Mouse (Mus musculus) brain, embryonic 14.5 days (tissue): ENCODE data around the gene Slc35f4. TPM values are rescaled to one million over a fixed set of nuclear protein-coding genes. Genes with fewer than 3 reads are reported as not detected.

ENCODE experiments used
- DNase-seq: peaks from one replicate; pipeline ENCODE4 v3.0.0-alpha.2; 2011; ENCODE audit warnings: low read depth
- CTCF ChIP-seq: fragments of 200-500 bp; IDR thresholded peaks from 2 replicates; pipeline ENCODE4 v1.5.1; 2012; ENCODE audit warnings: inconsistent platforms, mild to moderate bottlenecking, moderate library complexity, borderline replicate concordance; ENCODE audit not compliant: insufficient read depth, insufficient read length; ENCODE audit errors: extremely low read depth
- POLR2A ChIP-seq: fragments of 200-500 bp; IDR thresholded peaks from 2 replicates; pipeline ENCODE4 v1.6.1; 2012; ENCODE audit warnings: mild to moderate bottlenecking, inconsistent platforms, borderline replicate concordance; ENCODE audit not compliant: poor library complexity, insufficient read depth, insufficient read length, severe bottlenecking; ENCODE audit errors: extremely low read depth
- polyA plus RNA-seq: library from polyadenylated mRNA; depleted of rRNA; stranded (reverse); fragments of >200 nt; gene quantifications from 2 replicates; pipeline ENCODE4 v1.2.3, GENCODE M21; 2012; rRNA removed

Gene Slc35f4
- polyA plus RNA-seq: 4.0 and 5.9 TPM in 2 replicates

DNA sequence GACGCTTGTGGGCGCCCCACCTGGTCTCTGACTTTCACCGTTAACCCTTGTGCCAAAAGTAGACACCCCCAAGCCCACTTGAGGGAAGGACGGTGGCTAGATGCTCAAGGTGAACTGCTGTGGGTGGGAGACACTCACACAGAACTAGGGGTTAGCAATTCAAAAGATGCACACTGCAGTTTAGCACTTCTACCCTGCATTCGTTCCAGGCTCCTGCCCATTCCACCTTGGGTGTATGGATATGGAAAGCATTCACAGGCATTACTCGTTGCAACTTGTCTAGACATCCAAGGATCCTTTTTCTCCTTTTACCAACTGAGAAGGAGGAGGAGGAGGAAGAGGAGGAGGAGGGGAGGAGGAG is at the start of gene Slc35f4:
Gene Slc35f4, minus strand, starts transcription at position 116 of the 361 bp plus-strand sequence.
- TF ChIP-seq POLR2A (no peak), CTCF (no peak)

GRCm38 (mm10) chr14:49568369-49568768 is 42.5 kb upstream of the Slc35f4 start:
- DNase-seq: no peak
- TF ChIP-seq CTCF (no peak), POLR2A (no peak)

More for the DNA sequence above, at the start of gene Slc35f4:
- DNase-seq: peak; percentile 55

GRCm38 (mm10) chr14:49560706-49561105 is 34.9 kb upstream of the Slc35f4 start:
- TF ChIP-seq POLR2A (no peak), CTCF (no peak)

GRCm38 (mm10) chr14:49540104-49540503 is 14.3 kb upstream of the Slc35f4 start:
- peak; percentile 49 for DNase-seq
- TF ChIP-seq CTCF: peak; percentile 63; the same call in 1 of the 2 replicates
- TF ChIP-seq POLR2A: no peak

More at GRCm38 (mm10) chr14:49560706-49561105, 34.9 kb upstream of the Slc35f4 start:
- DNase-seq: no peak

DNA sequence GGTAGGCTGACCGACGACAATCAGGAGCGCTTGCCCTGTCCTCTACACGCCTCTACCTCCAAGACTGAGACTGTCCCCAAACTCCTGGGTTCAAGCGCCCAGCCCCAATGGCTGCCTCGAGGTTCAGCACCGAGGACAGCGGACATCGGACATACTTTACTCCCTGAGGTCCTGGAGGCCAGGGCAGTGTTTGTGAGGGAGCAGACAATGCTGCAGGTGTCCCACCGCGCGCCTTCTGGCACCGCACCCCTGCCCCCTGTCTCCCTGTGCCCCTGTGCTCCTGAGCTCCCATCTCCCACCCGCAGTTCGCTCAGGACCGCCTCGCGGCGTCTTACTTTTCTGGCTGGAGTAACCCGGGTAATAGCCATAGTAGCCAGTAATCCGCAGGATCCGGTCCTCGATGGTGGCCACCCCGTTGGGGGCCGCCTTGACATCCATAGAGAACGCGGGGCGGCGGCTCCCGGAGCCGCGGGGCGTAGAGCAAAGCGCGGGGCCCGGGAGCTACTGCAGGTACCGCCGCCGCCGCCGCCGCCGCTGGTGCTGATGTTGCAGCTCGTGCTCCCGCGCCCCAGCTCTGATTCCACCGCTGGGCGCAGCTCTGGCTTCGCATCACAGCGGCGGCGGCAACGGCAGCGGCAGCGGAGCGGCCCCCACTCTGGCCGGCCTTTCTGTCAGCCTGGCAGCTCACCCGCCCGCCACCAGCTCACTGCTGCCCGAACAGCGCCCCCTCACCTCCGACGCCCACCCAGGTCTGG is 493 bp downstream of the Slc35f4 start:
- no peak for TF ChIP-seq POLR2A
- 0 out of 2 replicates have a peak, but pooled peaks have one; percentile 11 for TF ChIP-seq CTCF
- peak; percentile 74 for DNase-seq

- TF ChIP-seq CTCF: no peak
- TF ChIP-seq POLR2A: no peak
- DNase-seq: peak; percentile 29
Observed at GRCm38 (mm10) chr14:49524665-49525064, 1.2 kb downstream of the Slc35f4 start.

GRCm38 (mm10) chr14:49515096-49515665 is 10.7 kb downstream of the Slc35f4 start:
- DNase-seq: no peak
- TF ChIP-seq CTCF: no peak
- TF ChIP-seq POLR2A: no peak

GRCm38 (mm10) chr14:49514137-49514536 is 11.7 kb downstream of the Slc35f4 start:
- TF ChIP-seq POLR2A (no peak), CTCF (no peak)
- DNase-seq: no peak

- no peak for TF ChIP-seq POLR2A
- TF ChIP-seq CTCF: no peak
- no peak for DNase-seq
Observed at GRCm38 (mm10) chr14:49495192-49495591, 30.7 kb downstream of the Slc35f4 start.

- DNase-seq: peak; percentile 18
- no peak for TF ChIP-seq CTCF
- no peak for TF ChIP-seq POLR2A
Observed at GRCm38 (mm10) chr14:49493793-49494192, 32.1 kb downstream of the Slc35f4 start.

GRCm38 (mm10) chr14:49492506-49492905 is 33.3 kb downstream of the Slc35f4 start:
- TF ChIP-seq CTCF: no peak
- TF ChIP-seq POLR2A: no peak

More at GRCm38 (mm10) chr14:49492506-49492905, 33.3 kb downstream of the Slc35f4 start:
- no peak for DNase-seq
